Mouse (Mus musculus) left cerebral cortex, adult 11 months (tissue): Measurements from ENCODE around the gene Gys2.
"Not testable (repeated sequence)": the region's sequence is repeated elsewhere in the genome, so short reads cannot be mapped to it uniquely, and the experiment has no call there.

Source experiments
- DNase-seq: peaks from one replicate; pipeline ENCODE4 v3.0.0; 2022; ENCODE audit warnings: low spot score

Gys2 gene

DNA sequence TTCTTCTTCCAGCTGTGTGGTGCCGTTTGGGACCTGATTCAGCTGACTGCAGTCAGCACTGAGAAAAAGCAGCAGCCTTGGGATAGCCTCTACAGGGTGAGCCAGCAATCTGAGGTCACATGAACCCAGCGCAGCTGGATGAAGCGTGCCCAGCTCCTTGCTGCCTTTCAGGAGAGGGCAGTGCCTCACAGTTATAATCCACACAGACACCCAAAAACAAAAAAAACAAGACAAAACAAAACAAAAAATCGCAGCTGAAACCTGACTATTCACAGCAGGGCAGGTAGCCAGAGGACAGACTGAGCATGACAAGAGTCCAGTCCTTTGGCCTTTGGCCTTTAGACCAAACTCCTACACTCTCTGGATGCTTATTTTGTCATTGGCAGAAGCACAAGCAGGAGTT, at the start of gene Gys2:
TSS of gene Gys2 (minus strand) at position 309 of the 403 bp plus-strand sequence.
- DNase-seq, result no peak

DNA sequence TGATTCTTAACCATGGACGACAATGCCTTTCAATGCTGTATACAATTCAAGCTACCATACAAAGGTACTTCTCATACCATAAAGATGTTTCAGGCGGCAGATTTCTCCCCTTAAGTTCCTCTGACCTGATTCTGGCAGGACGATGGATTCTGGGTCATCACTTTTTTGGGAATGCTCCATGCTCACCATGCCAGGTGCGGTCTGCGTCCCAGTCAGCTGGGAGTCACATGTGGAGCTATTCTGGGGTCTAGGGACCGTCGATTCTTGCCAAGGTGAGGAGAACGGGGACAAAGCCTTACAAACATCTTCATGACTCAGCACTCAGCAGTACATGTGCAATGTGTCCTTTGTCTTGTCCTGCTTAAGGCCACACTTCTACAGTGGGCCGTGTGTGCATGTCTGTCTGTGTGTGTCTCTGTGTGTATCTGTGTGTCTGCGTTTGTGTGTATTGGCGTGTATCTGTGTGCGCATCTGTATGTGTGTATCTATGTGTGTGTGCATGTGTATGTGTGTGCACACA, 48.7 kb upstream of the Gys2 start:
- no peak for DNase-seq

DNA sequence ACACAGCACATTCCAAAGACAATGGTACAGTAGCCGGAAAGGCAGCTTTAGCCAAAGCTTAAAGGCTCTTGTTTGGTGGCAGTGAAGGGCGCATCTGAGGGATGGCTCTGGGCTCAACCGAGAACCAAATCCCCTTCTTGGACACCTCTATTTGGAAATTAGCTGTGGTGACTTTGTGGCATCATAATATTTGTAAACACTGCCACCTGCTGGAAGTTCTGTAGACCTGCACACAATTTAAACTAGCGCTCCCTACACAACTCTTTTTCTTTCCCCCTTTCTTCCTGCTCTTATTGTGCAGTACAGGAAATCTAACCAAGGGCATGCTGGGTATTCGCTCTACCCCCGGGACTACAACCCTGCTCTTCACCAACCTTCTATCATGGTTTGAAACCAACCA, 46.2 kb upstream of the Gys2 start:
- DNase-seq, result no peak

DNA sequence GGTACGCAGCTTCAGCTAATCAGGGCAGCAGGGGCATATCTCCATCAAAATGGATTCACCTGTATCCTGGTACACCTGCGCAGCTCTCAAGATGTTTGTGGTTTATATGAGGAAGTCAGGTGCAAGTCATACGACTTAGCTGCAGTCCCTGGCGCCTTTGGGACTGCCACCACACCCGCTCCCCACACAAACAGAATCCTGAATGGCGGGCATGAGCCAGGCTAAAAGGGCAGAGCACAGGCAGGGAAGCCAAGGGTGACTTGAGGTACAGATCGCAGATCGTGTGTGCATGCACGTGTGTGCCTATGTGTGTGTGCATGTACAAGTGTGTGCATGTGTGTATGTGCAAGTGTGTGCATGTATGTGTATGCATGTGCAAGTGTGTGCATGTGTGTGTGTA, 42.5 kb upstream of the Gys2 start:
- not testable (repeated sequence) for DNase-seq

DNA sequence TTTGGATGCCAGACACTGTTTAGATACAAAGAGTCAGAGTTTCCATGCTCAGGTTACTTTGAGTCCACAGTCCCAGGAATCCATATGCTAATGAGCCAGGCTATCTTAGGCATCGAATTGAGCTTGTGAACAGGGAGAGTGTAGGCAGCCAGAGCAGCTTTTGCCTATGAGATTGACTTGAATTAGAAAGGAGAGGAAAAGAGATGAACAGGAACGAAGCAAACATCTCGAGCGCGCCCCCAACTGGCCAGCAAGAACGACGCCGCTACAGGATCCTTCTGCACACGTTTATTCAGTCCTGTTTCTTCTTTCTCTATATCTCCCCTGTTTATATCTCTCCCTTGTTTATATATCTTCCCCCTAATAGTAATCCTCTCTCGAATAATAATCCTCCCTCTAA, 42.0 kb upstream of the Gys2 start:
- peak; percentile 62 for DNase-seq

DNA sequence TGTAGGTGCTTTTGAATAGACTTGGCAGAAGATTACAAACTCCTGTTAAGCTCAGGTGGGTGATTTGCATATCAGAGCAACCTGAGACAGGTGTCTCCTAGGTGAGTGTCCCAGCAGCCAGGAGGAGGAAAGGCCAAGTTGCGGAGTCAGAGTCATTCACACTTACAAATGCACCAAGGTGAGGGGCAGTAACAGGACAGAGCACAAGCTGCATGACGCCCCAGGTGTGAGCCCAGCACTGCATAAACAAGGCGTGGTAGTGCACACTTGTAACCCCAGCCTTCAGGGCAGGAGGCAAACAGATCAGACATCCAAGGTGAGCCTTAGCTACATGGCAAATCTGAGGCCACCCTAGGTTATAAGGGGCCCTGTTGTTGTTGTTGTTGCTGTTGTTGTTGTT, 40.0 kb upstream of the Gys2 start:
- no peak for DNase-seq

DNA sequence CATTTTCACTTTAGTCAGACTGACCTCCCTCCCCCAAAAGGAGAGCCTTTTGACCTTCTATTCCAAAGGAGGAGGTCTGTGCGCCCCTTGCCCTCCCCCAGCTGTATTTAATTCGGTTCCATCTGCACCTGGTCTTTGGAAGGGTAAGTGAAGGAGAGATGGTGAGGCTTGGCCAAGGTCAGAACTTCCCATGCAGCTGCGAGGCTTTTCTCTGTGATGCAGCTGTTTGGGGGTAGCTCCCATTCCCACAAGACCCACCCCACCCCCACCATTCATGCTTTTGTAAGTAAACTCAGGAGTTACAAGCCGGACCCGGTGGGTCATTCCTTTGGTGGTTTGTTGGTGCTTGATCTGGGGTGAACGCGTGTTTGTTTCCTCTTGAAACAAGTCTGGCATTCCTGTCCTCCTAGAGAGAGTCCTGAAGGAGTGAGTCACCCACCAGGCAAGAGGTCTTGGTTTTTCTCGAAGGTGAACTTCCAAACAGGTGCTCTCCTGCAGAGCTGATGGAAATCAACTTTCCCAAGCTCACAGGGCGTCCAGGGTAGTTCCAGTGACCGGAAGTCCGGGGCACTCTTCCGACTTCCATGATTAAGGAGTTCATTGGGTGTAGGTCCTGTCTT, 38.7 kb upstream of the Gys2 start:
- no peak for DNase-seq

DNA sequence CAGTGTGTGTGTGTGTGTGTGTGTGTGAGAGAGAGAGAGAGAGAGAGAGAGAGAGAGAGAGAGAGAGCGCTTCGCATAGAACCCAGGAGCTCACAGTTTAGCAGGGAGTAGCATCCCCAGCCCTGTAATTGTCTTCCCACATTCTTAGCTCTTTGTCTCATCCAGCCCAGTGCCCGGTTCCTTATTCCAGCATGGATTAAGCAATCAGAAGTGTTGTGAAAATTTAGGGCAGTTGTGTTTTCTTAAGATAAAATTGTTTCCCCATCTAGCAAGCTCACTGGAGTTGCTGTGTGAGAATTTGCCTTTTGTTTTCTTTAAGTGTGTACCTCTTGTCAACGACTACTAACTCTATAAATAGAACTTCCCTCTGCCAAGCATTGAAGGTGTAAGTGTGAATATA, 35.8 kb upstream of the Gys2 start:
- DNase-seq, result no peak

DNA sequence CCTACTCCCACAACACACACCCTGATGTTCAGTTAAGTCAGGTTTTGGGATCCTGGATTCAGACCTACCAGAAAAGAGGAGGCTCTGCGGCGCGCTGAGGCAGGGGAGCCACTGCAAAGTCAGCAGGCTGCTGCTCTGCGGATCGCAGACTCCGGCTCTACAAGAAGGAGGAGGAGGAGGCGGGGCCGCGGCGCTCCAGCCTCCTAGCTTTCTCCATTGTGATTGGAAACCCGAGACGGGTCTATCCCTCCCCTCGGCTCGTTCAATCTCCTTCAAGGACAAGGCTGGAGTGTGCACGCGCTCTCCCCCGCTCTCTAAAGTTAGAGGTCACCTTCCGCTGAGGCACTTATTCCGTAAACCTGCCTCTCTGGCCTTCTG, 34.9 kb upstream of the Gys2 start, which contains the start of gene Ldhb:
TSS of gene Ldhb (minus strand) at position 173 of the 378 bp plus-strand sequence.
- peak; percentile 91 for DNase-seq

DNA sequence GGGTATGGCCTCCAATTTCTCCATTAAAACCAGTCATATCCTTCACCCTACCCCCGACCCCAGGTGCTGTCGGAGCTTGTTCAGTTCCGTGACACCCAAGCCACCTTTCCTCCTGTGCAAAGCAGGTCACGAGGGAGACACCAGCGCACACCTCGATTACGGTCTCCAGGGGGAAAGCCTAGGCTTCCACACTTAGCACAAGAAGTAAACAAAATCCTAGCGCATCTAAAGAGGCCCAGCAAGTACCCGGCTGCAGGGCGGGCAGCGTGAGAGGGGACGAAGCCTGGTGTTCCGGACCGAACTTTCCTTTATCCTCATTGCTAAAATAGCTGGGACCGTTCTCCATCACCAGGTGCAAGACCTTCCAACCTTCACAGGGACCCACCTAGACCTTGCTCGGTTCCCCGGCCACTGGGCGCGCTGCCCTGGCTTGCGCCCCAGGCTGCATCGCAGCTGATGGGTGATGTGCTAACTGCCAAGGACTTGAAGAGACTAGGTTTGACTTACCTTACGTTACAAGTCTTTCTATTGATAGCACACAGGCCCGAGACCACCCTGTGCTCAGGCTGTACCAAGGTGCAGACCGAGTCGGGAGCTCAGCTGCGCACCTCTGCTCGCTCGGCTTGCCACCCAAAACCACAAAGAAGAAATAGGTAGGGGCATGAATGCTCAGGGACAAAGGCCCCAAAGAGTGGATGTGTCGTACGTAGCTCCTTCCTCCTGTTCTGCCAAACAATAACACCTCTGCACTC, 34.3 kb upstream of the Gys2 start:
- DNase-seq, result no peak

DNA sequence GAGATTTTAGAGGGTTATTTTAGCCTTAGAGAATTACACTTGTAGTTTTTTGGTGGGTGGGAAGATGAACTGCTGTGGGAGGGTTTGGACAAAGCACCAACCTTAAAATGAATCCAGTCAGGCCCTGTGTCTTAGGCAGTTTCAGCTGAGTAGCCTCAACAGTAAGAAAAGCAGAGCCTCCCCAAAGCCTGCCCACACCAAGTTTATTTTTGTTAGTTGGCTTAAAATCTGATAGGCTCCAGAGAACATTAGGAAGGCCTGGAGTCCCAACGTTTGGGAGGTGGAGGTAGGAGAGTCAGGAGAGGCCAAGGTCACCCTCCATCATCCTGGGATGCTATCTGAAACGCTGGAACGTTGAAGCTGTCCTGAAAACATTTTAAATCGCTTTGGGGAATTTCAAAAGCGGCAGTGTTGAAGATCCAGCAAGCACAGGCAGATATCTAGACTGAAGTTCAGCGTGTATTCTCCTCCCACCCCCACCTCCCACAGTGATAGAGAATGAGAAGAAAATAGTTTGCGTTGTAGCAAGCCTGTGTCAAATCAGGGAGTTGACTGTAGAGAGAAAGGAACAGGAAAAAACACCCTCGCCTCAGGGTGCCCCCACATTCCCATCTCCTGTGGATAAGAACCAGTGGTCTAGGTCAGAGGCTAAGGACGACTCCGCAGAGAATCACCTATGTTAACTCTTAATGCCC, 33.6 kb upstream of the Gys2 start:
- no peak for DNase-seq

DNA sequence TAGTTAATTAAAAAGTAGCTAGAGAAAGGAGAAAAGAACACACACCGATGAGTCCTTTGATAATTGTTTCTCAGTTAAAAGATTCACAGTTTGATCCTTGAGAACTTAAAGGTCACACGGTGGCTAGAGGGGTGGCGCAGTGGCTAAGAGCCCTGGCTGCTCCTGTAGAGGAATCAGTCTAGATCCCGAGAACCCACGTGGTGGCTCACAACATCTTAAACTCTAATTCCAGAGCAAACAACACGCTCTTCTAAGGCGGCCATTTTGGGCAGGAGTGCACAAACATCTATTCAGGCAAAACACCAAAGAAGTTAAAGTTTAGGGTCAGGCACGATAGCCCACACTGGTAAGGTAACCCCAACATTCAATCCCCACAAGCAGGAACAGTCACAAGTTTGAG, 30.7 kb upstream of the Gys2 start:
- DNase-seq, result no peak

DNA sequence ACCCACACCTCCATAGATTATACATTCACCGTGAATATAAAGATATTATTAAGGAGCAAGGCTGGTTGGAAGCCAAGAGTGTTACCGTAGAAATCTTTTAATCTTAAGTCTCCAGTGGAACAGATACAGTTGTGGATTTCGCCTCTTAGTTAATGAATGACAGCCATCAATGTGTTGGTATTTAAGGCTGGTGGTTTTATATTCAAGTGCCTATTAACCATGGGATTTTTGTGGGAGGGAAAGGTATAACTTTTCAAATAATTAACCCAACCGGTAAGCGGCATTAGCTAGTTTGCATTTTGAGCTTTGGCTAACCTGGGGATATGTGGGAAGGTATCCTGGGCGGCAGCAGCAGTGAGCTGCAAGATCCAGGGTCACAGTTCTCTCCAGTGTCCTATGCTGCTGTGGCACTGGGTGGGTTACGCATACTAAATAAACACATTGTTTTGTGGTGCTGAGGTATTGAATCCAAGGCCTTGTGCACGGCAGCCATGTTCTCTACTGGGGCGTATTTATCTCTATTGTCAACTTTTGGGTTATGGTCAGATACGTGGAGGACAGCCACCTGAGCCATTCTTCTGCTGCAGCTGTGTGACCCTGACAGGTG, 29.7 kb upstream of the Gys2 start:
- no peak for DNase-seq

DNA sequence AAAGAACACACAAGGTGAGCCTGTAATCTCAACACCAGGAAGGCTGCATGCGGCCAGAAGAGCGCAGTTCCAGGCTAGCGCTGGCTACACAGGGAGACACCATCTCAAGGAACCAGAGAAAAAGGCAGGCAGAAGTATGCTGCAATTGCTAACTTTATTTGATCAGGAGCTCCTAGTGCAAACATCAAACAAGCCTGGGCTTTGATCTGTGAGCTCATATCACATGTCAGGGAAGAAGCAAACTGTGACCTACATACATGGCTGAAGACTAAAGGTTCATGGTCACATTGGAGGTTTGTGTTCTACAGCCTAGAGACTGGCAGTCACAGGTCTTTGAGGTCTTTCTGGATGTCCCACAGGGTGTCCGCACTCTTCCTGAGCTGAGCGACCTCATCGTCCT, 17.2 kb upstream of the Gys2 start:
- not testable (repeated sequence) for DNase-seq

DNA sequence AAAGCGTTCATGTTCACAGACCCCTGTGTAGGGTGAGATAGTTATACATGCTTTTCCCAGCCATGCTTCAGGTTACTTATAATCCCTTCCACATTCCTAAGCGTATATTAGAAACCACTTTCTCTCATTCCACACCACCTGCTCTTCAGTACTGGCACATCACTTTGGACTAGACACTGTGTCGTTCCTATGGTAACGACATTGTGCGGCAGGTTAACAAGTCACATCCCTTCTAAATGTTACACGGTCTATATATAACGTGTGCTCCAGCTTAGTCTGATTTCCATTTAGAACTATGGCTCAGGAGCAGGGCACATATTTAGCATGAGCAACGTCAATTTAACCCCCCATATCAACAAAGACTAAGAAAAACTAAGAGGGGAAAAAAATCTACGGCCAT, 14.7 kb upstream of the Gys2 start:
- no peak for DNase-seq

DNA sequence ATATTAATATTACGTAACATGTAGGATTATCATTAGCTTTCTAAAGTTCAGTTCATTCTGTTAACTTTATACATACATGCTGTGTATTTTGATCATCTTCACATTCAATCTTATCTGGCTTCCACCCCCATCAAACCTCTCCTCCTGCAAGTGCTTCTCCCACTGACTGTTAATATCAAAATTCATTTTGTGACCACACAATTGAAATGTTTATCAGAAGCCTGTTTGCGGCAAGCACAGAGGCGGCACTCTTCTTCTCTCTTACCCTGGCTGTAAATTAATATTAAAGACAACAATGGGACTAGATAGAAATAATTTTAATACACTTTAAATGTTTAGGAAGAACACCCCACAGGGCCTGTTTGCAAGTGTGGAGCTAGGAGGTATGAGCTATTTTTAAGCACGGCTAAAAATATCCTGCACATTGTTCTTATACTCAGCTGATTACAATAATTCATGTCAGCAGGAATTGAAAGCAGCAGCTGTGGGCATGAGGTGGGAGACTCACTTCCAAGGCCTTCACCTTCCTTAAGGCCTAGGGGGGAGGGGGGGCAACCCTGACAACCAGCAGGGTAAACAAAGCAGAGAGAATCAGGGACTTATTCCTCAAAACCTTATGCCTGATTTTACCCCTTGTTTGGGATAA, 12.7 kb upstream of the Gys2 start:
- no peak for DNase-seq

DNA sequence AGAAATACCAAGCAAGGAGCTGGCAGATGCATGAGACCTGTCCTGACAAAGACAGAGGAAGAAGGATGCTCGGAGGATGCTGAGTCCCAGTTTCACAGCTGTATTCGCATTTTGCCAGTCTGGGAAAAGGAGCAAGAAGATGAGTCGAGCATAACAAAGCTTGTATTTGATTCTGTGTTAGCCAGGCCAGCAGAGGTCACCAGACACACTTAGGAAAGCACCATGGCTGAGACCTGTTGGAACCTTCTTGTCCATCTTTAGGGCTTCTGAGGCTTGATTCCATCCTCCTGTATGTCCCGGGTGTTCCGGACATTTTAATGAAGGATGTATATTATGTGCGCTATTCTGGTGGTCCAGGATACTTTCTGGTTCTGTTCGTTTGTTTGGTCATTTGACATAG, 4.3 kb upstream of the Gys2 start:
- DNase-seq, result no peak

DNA sequence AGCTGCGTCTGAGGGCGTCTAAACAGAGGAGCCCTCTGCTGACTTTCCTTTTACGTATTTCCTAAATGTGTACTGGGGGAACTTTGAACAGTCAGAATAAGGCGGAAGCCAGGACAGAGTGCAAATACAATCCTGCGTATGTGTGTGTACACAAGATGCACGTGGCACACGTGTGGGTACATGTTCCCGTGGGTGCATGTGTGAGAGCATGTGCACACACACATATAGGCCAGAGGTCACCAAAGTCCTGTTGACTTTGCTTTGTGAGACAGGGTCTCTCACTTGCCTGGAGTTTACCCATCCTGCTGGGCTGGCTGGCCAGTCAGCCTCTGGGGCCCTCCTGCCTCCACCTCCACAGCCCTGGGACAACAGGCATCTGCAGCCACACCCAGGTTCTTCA, 1.8 kb downstream of the Gys2 start:
- DNase-seq, result no peak

DNA sequence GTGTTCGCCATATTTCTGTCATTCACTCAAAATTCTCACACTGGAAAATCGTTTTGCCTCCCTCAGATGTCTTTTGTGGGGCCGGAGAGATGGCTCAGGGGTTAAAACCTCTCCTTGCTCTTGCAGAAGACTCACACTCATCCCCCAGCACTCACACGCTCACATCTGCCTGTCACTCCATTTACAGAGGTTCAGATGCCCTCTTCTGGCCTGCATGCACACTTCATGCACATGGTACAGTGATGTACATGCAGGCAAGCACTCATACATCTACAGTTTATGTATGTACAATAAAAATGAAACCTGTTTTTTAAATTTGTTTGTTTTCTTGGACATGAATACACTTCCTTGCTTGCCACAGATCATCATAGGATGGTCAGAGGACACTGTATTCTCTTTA, 3.3 kb downstream of the Gys2 start:
- DNase-seq, result no peak

DNA sequence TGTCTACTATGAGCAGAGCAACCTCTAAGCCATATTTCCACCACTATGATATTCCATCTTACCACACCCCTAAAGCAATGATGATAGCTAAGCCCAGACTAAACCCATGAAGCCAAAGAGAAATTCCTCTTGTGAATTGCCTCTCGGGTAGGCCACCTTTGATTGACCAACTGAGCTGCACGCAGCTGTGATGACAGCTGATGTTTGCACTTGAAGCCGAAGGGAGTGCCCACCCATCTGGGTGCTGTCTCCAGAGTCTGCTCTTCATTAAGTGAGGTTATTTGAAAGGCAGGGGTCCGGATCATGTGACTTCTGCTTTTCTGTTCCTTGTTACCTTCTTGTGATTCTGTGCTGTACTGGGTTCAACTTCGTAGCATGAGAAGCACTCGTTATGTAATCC, 10.7 kb downstream of the Gys2 start:
- no peak for DNase-seq

DNA sequence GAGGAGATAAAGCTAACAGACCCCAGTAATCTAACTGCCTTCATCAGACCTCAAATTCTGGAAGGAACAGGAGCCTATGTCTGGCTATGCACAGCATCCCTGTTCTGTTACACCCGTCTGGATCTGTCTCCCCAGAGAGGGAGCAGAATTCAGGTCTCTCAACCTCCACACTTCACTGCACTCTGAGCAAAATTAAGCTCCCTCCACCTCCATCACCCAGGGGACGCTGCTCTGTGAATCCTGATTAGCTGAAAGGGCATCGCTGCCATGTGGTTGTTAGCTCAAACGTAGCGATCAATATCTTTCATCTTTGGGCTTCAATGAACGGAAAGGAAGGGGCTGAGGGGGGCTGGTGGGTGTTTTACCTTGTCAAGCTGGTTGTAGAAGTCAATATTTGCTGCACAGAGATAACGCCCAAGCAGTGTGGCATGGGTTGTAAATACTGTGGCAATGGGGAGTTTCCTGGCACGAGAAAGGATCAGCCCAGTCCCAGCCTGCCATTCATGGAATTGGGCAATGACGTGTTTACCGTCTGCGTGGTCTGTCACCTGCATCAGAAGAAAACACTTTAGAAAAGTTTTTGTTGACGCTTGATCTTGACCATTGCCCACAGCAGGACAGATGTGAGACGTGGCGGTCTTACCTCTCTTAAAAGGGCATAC, 13.8 kb downstream of the Gys2 start:
- no peak for DNase-seq

DNA sequence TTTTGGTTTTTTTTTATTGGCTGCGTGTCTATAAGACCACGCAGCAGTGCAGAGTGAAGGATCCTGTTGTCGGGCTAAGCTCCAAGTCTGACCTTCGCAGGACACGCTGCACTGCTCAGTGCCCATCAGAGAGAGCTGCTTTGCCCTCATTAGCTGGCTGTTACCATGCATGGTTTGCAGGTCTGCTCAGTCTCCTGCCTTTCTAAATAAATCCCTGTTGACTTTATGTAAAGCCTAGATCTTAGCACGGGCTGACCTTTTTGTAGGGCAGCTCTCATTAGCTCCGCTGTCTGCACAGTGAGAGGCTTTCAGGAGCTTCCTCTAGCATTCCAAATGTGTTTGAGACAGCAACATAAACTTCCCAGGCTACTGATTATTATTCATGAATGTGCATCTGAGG, 14.9 kb downstream of the Gys2 start:
- no peak for DNase-seq
